Mouse (Mus musculus) v-Abl transformed pro-B cells (cell line): ENCODE data around the gene Klhl2.

ENCODE experiments used
- in situ Hi-C, 2 experiments: fragments of 400-800 bp; cut with MboI; formaldehyde crosslinking; loops; one replicate each; pipeline ENCODE4 v1.15.1; 2025; ENCODE audit not compliant: unreplicated experiment in 2 of 2

Gene Klhl2

GRCm38 (mm10) chr8:64774136-64774535 is 75.7 kb downstream of the Klhl2 start:
- in situ Hi-C loops: no loop called here

- in situ Hi-C loops: no loop called here
Observed at GRCm38 (mm10) chr8:64770814-64771213, 79.0 kb downstream of the Klhl2 start.

GRCm38 (mm10) chr8:64769586-64769985 is 80.2 kb downstream of the Klhl2 start:
- in situ Hi-C loops: no loop called here

- in situ Hi-C loops: no loop called here
Observed at GRCm38 (mm10) chr8:64768645-64769044, 81.2 kb downstream of the Klhl2 start.

- in situ Hi-C loops: no loop called here
Observed at GRCm38 (mm10) chr8:64767047-64767446, 82.8 kb downstream of the Klhl2 start.

DNA sequence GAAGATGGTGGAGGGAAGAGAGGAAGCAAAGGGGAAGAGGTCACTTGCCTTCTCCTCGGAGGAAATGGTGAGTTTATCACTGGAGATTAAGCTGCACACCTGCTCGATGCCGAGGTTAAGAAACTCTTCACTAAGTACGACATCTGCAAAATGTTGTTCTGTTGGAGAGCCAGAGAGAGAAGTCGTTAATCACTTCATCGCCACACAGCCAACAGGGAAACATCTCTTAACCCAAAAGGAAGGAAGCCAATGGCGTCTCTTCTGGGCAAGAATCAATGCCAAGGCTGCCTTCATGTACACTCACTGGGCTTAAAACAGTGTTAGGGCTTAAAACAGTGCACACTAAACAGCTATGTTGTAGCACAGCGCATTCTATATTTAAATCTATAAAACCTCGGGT is 85.7 kb downstream of the Klhl2 start:
- in situ Hi-C loops: no loop called here

- in situ Hi-C loops: no loop called here
Observed at GRCm38 (mm10) chr8:64762751-64763150, 87.1 kb downstream of the Klhl2 start.

DNA sequence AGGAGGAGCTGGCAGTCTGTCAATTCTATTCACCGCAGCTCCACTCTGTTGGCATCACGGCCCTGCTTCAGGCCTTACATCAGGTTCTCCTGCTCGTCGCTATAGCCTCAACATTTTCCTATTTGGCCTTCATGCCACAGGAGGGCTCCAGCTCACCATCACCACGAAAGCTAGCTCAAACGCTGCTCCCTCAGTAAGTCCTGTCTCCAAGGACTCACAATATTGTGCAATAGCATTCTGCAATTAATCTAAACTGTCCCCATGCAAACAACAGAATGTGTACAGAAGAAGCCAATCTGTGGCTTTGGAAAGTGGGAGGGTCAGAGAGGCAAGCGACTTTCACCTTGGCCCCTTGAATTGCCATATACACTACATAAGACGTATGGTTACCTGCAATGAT is 88.4 kb downstream of the Klhl2 start:
- in situ Hi-C loops: no loop called here

- in situ Hi-C loops: no loop called here
Observed at GRCm38 (mm10) chr8:64757956-64758355, 91.9 kb downstream of the Klhl2 start.

DNA sequence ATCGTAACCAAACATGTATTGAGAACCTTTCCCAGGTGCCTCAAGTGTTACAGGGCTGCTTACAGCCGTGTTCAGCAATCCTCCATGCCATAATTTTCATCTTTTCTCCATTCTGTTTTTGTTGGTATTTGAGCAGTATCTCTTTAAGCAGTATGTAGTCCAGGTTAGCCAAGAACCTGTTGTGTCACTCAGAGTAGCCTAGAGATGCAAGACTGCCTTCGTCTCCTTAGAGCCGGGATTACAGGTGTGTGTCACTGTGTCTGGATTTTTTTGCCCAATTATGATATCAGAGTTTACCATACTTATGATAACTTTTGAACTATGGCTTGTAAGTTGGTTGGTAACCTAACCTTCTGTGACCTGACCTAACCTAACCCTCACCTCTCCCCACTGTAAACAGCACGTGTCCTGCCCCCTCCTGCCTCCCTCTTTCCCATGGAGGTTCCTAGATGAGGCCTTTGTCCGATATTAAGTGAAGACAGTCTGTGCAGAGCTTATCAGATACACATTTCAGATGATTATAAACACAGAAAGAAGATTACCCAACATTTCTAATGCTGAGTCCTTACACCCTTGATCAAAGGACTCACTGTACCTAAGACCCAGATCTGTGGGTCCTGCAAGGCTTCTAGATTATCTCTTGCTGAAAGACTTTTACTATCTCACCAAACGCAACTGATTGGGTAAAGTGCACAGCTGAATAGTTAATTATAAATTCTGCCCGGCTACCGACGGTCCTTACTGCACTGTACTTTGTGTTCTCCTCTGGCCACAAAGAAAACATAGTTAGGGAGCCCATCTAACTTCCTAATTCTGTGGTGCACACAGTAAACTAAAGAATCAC is 103.4 kb downstream of the Klhl2 start:
- in situ Hi-C loops: loop anchor here (25.0 kb wide), 1 partner anchor 1741 kb away; the partner anchor contains the start of gene Tma16 (in 2 of the 2)

GRCm38 (mm10) chr8:64740547-64741211 is 109.1 kb downstream of the Klhl2 start:
- in situ Hi-C loops: loop anchor here (25.0 kb wide), 1 partner anchor 1747 kb away; the partner anchor contains the start of gene Tma16 (in 2 of the 2)

DNA sequence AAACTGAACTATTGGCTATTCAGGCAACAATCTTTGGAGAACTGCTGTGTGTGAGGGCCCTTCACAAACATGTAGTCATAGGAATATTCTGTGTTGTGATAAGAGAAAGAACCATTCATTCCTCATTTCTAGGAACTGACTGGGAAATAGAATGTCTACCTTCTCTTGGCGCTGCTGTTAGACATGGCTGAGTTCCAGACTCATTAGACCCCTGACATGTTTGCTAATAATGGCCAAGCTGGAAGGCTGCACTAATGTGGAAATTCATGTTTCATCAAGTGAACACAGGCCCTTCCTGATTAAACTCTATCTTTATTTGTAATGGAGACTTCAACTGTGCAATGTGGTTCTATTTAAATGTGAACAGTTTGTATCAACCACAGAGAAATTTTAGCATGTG is 110.9 kb downstream of the Klhl2 start:
- in situ Hi-C loops: loop anchor here (25.0 kb wide), 1 partner anchor 1748 kb away; the partner anchor contains the start of gene Tma16 (in 2 of the 2)

DNA sequence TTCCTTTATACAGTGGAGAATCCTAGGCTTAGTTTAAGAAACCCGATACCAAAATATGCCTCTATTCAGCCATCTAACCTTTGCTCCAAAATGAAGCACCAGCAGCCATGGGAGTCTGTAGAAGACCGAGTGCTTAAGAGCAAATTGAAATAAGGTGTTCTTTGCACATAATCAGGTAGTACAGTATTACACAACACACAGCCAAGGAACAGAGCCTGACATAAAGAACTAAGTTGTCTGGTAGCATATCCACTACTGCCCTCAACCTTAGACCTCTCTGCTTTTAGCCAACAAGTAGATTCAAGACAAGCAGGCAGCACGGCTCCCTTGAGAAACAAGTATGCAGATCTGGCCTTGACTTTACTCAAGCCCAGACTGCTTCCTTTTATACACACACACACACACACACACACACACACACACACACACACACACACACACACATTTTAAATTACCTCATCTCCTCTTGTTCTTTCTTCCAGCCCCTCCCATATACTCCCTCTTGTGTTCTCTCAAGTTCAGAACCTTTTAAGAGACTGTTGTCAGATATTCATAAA is 113.0 kb downstream of the Klhl2 start:
- in situ Hi-C loops: loop anchor here (25.0 kb wide), 1 partner anchor 1750 kb away; the partner anchor contains the start of gene Tma16 (in 2 of the 2)

DNA sequence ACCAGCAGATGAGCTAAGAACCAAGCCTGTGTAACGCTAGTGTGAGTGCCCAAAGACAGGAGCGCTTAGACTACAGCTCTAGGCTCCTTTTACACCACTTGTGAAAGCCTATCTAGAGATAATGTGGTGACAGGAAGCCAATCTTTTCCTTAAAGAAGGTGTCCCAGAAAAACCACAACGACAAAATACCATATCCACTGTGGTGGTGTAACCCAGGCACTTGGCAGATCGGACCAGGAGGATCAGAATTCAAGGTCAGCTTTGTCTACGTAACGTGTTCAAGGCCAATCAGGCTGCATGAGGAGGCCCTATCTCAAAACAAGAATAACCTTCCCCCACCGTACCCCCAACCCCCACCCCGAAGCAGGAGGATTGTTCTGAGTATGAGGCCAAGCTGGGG is 114.7 kb downstream of the Klhl2 start:
- in situ Hi-C loops: loop anchor here (25.0 kb wide), 1 partner anchor 1752 kb away; the partner anchor contains the start of gene Tma16 (in 2 of the 2)

DNA sequence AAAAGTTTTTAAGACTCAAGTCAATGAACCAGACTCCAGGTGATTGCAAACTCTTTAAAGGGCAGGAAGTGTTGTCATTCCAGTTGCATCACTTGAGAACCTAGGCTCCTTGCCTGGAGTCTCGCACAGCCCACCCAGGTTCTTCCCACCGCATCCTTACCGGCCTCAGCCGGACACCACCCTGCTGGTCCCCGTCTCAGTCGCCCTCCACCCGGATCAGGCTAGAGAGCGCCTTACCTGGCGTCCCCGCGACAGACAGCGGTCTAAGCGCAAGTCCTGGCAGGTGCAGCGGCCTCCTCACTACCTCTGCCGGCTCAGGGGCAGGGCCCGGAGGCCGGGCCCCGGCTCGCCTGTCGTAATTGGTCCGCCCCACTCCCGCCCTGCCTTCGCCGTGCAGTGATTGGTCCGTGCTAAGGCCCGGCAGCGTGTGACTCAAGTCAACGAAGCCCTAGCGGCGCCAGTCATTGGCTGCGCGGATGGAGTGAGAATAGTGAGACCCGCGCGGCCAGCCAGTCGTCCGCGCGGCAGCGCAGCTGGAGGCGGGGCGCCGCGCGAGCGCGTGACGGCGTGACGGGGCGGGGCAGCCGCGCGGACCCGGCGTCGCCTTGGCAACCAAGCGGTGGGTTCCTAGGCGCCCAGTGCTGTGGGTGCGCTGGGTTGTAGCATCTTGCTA is 116.4 kb downstream of the Klhl2 start, which contains the start of gene Msmo1:
Gene Msmo1 (minus strand): TSS at position 522 of the 673 bp plus-strand sequence.
- in situ Hi-C loops: loop anchor here (5.0 to 25.0 kb wide), 5 partner anchors 114 to 1754 kb away; partner anchors contain the start of genes Tma16 (in 2 of the 2), Klhl2 (in 1 of the 2) and Tmem192 (in 1 of the 2)

GRCm38 (mm10) chr8:64732596-64732995 is 117.2 kb downstream of the Klhl2 start:
- in situ Hi-C loops: loop anchor here (5.0 to 25.0 kb wide), 5 partner anchors 115 to 1755 kb away; partner anchors contain the start of genes Tma16 (in 2 of the 2), Klhl2 (in 1 of the 2) and Tmem192 (in 1 of the 2)

GRCm38 (mm10) chr8:64728156-64728555 is 121.7 kb downstream of the Klhl2 start:
- in situ Hi-C loops: loop anchor here (25.0 kb wide), 1 partner anchor 1759 kb away; the partner anchor contains the start of gene Tma16 (in 2 of the 2)

DNA sequence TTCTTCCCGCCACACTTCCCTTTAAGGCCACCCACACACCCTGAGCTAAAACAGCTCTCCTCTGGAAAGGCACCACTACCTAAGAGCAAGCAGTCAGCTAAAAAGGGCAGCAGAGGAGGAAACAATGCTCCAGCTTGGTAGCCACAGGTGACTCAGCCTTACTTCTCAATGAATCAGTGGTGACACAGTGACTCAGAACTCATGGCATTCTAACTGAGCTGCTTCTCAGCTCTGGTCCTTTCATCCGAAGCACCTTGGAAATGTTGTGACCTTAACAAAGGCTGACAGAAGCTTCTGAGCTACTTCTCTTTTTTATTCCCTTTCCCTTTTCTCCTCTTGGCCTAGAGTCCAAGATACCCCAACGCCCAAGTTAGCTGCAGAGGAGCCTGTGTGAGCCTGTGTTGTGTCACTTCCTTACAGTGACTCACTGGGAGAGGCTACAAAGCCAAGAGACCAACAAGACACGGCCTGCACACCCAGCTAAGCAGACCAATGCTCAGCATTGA is 123.6 kb downstream of the Klhl2 start:
- in situ Hi-C loops: loop anchor here (25.0 kb wide), 1 partner anchor 1761 kb away; the partner anchor contains the start of gene Tma16 (in 2 of the 2)

- in situ Hi-C loops: no loop called here
Observed at GRCm38 (mm10) chr8:64723206-64723605, 126.6 kb downstream of the Klhl2 start.

DNA sequence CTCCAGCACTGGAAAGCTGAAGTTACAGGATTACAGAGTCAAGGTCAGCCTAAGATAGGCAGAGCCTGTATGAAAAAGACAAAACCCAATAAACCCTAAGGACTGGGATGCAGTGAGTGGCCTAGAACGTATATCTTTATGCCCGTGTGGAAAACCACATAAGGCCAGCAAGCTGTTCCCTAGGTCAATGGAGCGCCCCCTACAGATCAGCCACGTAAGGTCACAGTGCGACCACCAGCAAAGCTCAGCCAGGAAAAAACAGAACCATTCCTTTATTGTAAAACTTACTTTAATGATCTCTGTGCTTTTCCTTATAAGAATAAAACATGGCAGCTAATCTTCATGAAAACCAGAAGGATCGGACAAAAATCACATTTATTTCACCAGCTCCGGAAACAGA is 131.9 kb downstream of the Klhl2 start:
- in situ Hi-C loops: no loop called here
